Mouse (Mus musculus) hindbrain, embryonic 11.5 days (tissue): ENCODE data around the gene Thop1. TPM values are rescaled to one million over a fixed set of nuclear protein-coding genes. Genes with fewer than 3 reads are reported as not detected.

ENCODE experiments used
- ATAC-seq: fragments of 200-750 bp; cut with Nextera tagmentation; 2 replicates; pipeline ENCODE4 v1.8.0; 2017; ENCODE audit warnings: mild to moderate bottlenecking, moderate TSS enrichment, moderate library complexity; ENCODE audit not compliant: low FRiP score
- DNase-seq: peaks from one replicate; pipeline ENCODE4 v3.0.0-alpha.2; 2015; ENCODE audit warnings: low spot score
- H3K27ac ChIP-seq: fragments of 300-500 bp; sonication (generic); 2 replicates; pipeline ENCODE4 v1.5.1; 2014; ENCODE audit warnings: mild to moderate bottlenecking, low read depth, low read length
- H3K27me3 ChIP-seq: fragments of 300-500 bp; sonication (generic); 2 replicates; pipeline ENCODE4 v1.6.1; 2014; ENCODE audit warnings: mild to moderate bottlenecking, low read length, moderate library complexity, mixed read lengths; ENCODE audit not compliant: control insufficient read depth, insufficient read depth
- H3K36me3 ChIP-seq: fragments of 300-500 bp; sonication (generic); 2 replicates; pipeline ENCODE4 v1.6.1; 2014; ENCODE audit warnings: mild to moderate bottlenecking, low read length, moderate library complexity, mixed read lengths; ENCODE audit not compliant: control insufficient read depth, insufficient read depth
- H3K4me1 ChIP-seq: fragments of 300-500 bp; sonication (generic); replicated peaks from 2 replicates; pipeline ENCODE4 v1.6.1; 2014; ENCODE audit warnings: low read length, mixed read lengths; ENCODE audit not compliant: control insufficient read depth, insufficient read depth
- H3K4me2 ChIP-seq: fragments of 300-500 bp; sonication (generic); replicated peaks from 2 replicates; pipeline ENCODE4 v1.6.1; 2014; ENCODE audit warnings: mild to moderate bottlenecking, low read depth, low read length
- H3K4me3 ChIP-seq: fragments of 300-500 bp; sonication (generic); 2 replicates; pipeline ENCODE4 v1.5.1; 2014; ENCODE audit warnings: low read depth, low read length
- H3K9ac ChIP-seq: fragments of 300-500 bp; sonication (generic); 2 replicates; pipeline ENCODE4 v1.6.1; 2014; ENCODE audit warnings: low read depth, low read length
- H3K9me3 ChIP-seq: fragments of 300-500 bp; sonication (generic); 2 replicates; pipeline ENCODE4 v1.6.1; 2016; ENCODE audit warnings: low read length; ENCODE audit not compliant: control insufficient read depth
- WGBS: fragments of 180-500 bp; shearing (Covaris S2); extraction: QIAGEN DNeasy Blood & Tissue Kit; methylation state at CpG from one replicate; pipeline ENCODE4 v1.1.7; 2014; 5-methylcytosine and 5-hydroxymethylcytosine counted together
- polyA plus RNA-seq: library from polyadenylated mRNA; unstranded; fragments of >200 nt; fragmentation: Nextera tagmentation; extraction: Ambion mirVana; gene quantifications from 2 replicates; pipeline ENCODE4 v1.2.1, GENCODE M21; 2014

Thop1 gene
- polyA plus RNA-seq, 1 experiment from 2014 or later: 44.1 TPM

GRCm38 (mm10) chr10:81082168-81082960 lies 12.5 kb downstream of the Thop1 start:
- no peak overlapping the region for H3K9ac ChIP-seq
- no peak overlapping the region for H3K4me3 ChIP-seq
- H3K4me1 ChIP-seq: no peaks in the 10 kb centered on the region
- H3K4me2 ChIP-seq: no peak overlapping the region
- no peaks in the 10 kb centered on the region for H3K27me3 ChIP-seq
- H3K9me3 ChIP-seq: no peaks in the 10 kb centered on the region
- H3K36me3 ChIP-seq: peaks cover 21% of the 10 kb centered on the region
- DNase-seq (peak; percentile 82), ATAC-seq (peak; percentile 41; the same call in 1 of the 2 replicates)
- H3K27ac ChIP-seq: no peak overlapping the region
- 83% methylated on average over 7 of the region's 7 CpGs for WGBS

GRCm38 (mm10) chr10:81087021-81087420 lies 17.2 kb downstream of the Thop1 start:
- H3K9me3 ChIP-seq: no peaks in the 10 kb centered on the region
- H3K9ac ChIP-seq: no peak overlapping the region
- 53% methylated on average over 2 of the region's 2 CpGs for WGBS
- H3K36me3 ChIP-seq: no peaks in the 10 kb centered on the region
- H3K4me1 ChIP-seq: no peaks in the 10 kb centered on the region
- no peak overlapping the region for H3K4me3 ChIP-seq
- no peak overlapping the region for H3K4me2 ChIP-seq
- H3K27ac ChIP-seq: no peak overlapping the region
- ATAC-seq (no peak), DNase-seq (no peak)
- no peaks in the 10 kb centered on the region for H3K27me3 ChIP-seq

DNA sequence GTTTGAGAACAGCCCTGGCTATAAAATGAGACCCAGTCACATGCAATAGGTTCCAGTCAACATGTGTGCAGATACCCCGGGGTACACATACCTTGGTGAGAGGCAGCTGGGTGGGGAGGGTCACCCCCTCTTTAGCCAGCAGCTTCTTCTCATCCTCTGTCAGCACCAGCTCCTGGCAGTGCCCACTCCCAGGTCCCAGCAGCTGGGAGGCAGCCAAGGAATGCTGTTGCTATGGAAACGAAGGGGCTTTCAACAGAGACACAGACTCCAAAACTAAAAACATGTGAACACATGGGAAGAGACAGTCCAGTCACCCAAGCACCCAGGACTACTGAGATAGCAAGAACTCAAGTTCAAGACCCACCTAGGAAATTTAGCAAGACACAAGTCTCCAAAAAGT lies 19.4 kb downstream of the Thop1 start:
- Histone ChIP-seq H3K27ac (no peak overlapping the region), H3K9me3 (no peaks in the 10 kb centered on the region), H3K4me2 (no peak overlapping the region), H3K9ac (no peak overlapping the region), H3K36me3 (no peaks in the 10 kb centered on the region), H3K4me3 (no peak overlapping the region), H3K27me3 (no peaks in the 10 kb centered on the region), H3K4me1 (no peaks in the 10 kb centered on the region)
- peak; percentile 35 for DNase-seq
- ATAC-seq: no peak
- WGBS: 58% methylated on average over 2 of the region's 2 CpGs

- ATAC-seq: no peak
- H3K27ac ChIP-seq: no peak overlapping the region
Measured at GRCm38 (mm10) chr10:81090621-81091020, 20.8 kb downstream of the Thop1 start.

DNA sequence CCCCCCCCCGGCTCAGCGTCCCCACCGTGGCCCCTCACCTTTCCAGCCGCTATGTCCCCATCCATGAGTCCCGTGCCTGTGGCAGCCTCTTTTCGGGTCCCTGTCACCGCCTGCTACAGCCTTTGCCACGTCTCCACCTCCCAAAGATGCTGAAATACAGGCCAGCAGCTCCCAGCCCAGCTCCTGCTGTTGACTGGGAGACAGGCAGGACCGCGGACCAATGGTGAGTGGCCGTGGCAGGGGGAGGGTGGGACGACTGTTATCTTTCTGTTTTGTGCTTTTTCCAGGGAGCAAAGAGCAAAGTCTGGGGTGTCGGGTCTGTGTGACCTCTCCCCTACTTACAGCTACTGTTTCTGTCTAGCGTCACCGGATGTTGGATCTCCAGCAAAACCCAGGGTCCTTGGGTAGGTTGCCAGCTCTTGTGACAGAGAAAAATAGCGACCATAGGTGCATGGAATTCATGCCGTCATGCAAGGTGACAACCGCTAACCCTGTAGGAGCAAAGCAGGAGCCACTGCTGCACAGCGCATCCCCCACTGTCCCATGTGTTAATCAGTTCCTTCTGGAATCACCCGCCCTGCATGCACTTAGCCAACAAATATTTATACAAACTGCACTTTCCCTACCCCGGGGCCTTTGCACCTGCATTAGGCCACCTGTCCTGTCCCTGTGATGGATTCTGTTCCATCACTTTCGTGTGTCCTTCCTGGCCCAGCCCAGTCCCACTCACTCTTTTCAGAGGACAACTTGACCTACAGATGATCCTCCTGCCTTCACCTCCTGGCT lies 22.8 kb downstream of the Thop1 start:
- ATAC-seq (no peak), DNase-seq (no peak)
- Histone ChIP-seq H3K4me2 (no peak overlapping the region), H3K4me1 (no peaks in the 10 kb centered on the region), H3K27me3 (no peaks in the 10 kb centered on the region), H3K4me3 (no peak overlapping the region), H3K27ac (no peak overlapping the region), H3K9ac (no peak overlapping the region), H3K9me3 (peaks cover 4% of the 10 kb centered on the region; the same call in 1 of the 2 replicates), H3K36me3 (no peaks in the 10 kb centered on the region)
- 61% methylated on average over 22 of the region's 22 CpGs for WGBS

More at GRCm38 (mm10) chr10:81090621-81091020, 20.8 kb downstream of the Thop1 start:
- no peaks in the 10 kb centered on the region for H3K27me3 ChIP-seq
- H3K9ac ChIP-seq: no peak overlapping the region
- no peaks in the 10 kb centered on the region for H3K9me3 ChIP-seq
- no peak overlapping the region for H3K4me3 ChIP-seq
- H3K4me1 ChIP-seq: no peaks in the 10 kb centered on the region
- no peaks in the 10 kb centered on the region for H3K36me3 ChIP-seq
- no peak overlapping the region for H3K4me2 ChIP-seq
- no peak for DNase-seq
- WGBS: 84% methylated on average over 7 of the region's 7 CpGs

- Histone ChIP-seq H3K36me3 (no peaks in the 10 kb centered on the region), H3K4me1 (no peaks in the 10 kb centered on the region), H3K9ac (no peak overlapping the region), H3K9me3 (peaks cover 4% of the 10 kb centered on the region; the same call in 1 of the 2 replicates), H3K4me3 (no peak overlapping the region), H3K4me2 (no peak overlapping the region), H3K27me3 (no peaks in the 10 kb centered on the region), H3K27ac (no peak overlapping the region)
- DNase-seq (no peak), ATAC-seq (no peak)
- WGBS: 60% methylated on average over 9 of the region's 9 CpGs
Measured at GRCm38 (mm10) chr10:81094931-81095678, 25.3 kb downstream of the Thop1 start.

DNA sequence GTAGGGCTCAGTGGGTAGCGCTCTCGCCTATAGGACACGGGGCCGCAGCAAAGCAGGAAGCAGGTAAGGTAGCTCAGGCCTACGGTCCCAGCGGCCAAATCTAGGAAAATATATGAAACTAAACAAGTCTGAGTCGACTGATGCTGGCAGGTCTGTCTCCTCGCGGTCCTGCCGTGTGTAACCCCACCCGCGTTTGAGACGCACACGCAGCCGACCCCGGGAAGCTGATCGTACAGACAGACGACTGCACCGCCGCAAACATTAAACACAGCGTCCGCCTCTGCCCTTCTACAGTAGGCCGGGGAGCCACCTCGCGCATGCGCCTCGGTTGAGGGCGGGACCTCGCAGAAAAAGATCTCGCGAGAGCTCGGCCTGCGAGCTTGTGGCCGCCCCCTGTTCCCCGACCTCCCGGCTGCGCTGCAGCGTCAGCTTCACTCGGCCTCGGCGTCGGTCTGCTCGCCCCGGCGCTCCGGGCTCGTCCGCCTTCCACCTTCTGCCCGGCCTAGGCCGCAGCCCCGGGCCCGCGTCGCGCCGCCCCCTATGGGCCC lies 35.8 kb downstream of the Thop1 start, which contains the start of gene Map2k2:
Gene Map2k2 (plus strand): TSS at position 351 of the 548 bp plus-strand sequence.
- DNase-seq: peak; percentile 99
- under 1% methylated on average over 56 of the region's 56 CpGs for WGBS
- Histone ChIP-seq H3K27ac (peak within 1 kb of the TSS; percentile 99), H3K36me3 (peaks cover 14% of the 10 kb centered on the region), H3K9ac (peak within 1 kb of the TSS; percentile 94), H3K27me3 (no peaks in the 10 kb centered on the region), H3K9me3 (no peaks in the 10 kb centered on the region), H3K4me2 (peak within 1 kb of the TSS; percentile 50), H3K4me1 (peaks cover 8% of the 10 kb centered on the region), H3K4me3 (peak within 1 kb of the TSS; percentile 83)
- peak; percentile 93 for ATAC-seq

DNA sequence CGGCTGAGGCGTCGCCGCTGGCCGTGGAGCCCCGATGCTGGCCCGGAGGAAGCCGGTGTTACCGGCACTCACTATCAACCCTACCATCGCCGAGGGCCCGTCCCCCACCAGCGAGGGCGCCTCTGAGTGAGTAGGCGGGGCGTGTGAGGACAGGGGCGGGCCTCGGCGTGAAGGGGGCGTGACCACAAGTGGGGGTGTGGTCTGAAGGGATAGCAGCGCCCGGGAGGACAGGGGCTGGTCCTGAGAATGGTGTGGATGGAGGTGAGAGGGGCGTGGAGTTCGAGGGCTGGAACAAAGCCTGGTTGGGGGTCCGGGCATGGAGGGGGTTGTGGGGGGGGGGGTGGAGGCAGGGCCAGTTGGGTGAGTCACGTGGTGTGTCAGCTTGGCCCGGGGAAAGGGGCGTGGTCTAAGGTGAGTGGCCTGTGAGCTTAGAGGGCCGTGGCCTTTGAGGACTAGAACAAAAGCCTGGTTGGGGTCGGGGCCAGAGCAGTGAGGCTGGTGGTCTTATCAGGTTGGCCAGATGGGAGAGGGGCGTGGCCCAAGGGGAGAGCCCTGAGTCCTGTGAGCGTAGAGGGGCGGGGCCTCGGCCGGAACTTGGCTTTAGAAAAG lies 36.4 kb downstream of the Thop1 start:
- no peaks in the 10 kb centered on the region for H3K9me3 ChIP-seq

More for the DNA sequence above, 36.4 kb downstream of the Thop1 start:
- Histone ChIP-seq H3K4me1 (peaks cover 8% of the 10 kb centered on the region), H3K4me3 (peak overlapping the region; percentile 83), H3K27me3 (no peaks in the 10 kb centered on the region), H3K27ac (peak overlapping the region; percentile 99), H3K9ac (peak overlapping the region; percentile 94), H3K4me2 (peak overlapping the region; percentile 50), H3K36me3 (peaks cover 15% of the 10 kb centered on the region)
- ATAC-seq: peak; percentile 91
- DNase-seq: peak; percentile 90
- under 1% methylated on average over 35 of the region's 35 CpGs for WGBS
